Mouse (Mus musculus) skeletal muscle tissue, postnatal 0 days (tissue): ENCODE measurements around the gene Fam118b. TPM values are rescaled to one million over a fixed set of nuclear protein-coding genes. Genes with fewer than 3 reads are reported as not detected.

Source experiments
- polyA plus RNA-seq: library from polyadenylated mRNA; unstranded; fragments of >200 nt; fragmentation: Nextera tagmentation; extraction: Ambion mirVana; gene quantifications from 2 replicates; pipeline ENCODE4 v1.2.1, GENCODE M21; 2015

Fam118b gene
- 17.0 and 17.8 TPM in 2 replicates for polyA plus RNA-seq

DNA sequence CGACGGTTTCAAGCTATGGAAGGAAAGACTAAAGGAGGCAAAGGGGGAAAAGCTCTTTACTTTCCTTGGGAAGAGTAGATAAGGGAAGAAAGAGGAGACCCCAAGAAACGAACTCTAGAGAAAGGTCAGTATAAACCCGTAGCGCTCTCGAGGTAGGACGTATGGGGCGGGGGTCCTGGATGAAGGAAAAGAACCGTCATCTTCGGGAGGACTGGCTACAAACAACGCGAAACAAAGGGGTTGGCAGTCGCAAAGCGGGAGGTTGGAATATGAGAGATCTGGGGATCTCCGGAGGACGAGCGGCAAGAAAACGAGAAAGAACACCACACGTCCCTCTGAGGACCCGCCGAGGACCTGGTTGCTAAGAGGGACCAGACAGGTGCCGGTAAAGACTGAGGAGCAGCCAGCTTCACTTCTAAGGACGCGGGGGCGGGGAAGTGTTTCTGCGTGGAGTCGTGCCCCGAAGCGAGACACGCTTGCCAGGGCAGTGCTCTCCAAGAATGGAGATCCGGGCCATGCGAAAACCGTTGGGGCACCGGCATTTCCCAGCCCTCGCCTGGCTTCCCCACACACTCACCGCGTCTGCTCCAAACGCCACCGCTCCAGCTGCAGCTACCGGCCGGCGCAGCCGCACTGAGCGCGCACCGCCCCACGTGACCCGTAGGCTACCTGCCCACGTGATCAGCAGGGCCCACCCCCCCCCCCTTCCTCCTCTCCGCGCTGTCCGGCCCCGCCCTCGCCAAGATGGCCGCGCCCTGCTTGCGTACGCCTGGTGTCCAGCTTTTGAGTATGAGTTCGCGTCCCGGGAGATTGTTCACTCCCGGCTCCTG is at the start of gene Fam118b, which contains the start of gene Rpusd4:
Gene Fam118b, minus strand, starts transcription at position 660 of the 830 bp plus-strand sequence.
Gene Rpusd4, plus strand, starts transcription at position 720 of the 830 bp plus-strand sequence.

DNA sequence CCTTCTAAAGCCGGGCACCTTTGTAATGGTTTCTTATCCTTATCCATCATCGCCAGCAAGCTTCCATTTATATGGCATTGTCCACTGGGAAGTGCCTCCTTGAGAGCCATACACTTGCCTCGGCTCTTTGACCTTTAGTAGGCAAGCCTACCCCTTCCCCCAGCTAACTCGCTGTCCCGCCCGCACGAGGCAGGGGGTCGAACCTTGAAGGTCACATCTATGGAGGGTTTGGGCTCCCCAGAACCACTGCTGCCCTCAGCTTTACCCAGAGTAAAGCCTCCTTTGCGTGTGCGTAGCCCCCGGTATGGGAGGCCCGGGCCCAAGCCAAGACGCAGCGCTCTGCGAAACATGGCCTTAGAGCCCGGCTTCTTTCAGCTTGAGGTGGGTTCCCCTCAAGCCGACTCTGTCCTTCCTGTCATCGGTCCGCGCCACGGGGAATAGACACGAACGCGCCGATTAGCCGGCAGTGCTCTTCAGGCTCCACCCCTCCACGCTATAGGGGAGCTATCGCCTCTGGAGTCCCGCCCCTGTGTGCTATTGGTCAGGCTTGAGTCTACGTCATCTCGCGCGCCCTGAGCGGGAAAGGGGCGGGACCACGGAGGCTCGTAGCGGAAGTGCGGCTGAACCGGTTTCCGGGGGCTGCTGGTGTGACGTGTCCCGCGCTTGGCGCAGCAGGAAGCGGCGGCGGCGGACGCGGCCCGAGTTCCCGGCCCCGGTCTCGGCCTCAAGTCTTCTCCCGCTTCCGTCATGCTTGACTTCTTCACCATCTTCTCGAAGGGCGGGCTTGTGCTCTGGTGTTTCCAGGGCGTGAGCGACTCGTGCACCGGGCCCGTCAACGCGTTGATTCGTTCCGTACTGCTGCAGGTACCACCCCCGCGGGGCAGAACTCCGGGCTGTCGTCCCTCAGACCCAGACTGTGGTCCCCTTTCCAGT is 56.8 kb downstream of the Fam118b start, which contains the start of gene Foxred1:
Gene Foxred1, minus strand, starts transcription at position 514 of the 933 bp plus-strand sequence.

GRCm38 (mm10) chr9:35199772-35200471 is 67.7 kb downstream of the Fam118b start, which contains the start of the genes Srpr and Tirap:
TSS of gene Srpr (plus strand) at chr9:35200175.
TSS of gene Tirap (minus strand) at chr9:35200291.

DNA sequence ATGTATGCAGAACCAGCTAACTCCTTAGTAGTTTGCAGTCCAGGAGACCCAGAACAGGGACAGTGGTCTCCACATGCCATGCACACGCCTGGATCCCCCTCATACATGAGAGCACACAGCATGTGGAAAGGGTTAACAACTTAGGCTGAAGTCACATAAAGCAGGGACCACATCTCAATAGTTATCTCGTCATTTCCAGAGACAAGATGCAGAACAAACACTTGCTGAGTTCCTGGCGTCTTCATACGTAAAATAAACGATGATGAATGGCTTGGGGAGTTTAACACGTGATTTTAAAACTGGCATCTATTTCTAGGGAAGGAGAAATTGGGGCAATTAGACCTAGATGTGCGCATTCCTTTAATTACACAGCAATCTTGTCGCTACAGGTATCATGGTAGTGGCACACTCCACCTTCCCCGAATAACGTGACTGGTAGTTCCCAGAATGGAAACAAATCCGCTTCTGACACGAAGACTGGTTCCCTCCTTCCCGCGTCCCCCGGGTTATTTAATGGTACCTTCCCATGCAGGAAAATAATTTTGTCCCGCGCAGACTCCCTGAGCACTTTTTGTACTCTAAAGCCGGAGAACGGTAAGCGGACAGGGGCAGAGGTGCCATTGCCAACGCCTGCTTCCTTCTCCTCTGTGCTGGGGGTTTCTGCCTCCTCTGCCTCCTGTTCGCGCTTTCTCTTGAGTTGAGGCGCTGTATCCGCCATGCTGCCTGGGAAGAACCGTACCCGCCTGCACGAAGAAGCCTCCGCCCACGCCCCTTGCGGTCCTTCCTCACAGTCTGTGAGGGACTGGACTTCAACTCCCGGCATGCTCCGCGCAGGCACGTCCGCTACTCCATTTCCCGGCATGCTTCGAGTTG is 92.1 kb downstream of the Fam118b start, which contains the start of gene Dcps:
Gene Dcps, minus strand, starts transcription at position 811 of the 873 bp plus-strand sequence.

Other genes with a start within 250 kb of the Fam118b start
- 12.9 and 19.0 TPM in 2 replicates for gene St3gal4, start 148.5 kb downstream of the Fam118b start, polyA plus RNA-seq
- 24.4 and 28.6 TPM in 2 replicates for gene Dcps, start 91.7 kb downstream of the Fam118b start, polyA plus RNA-seq
- gene Srpr, start 67.6 kb downstream of the Fam118b start, polyA plus RNA-seq = 89.4 and 91.7 TPM in 2 replicates
- gene Tirap, start 67.5 kb downstream of the Fam118b start, polyA plus RNA-seq = 5.2 and 5.7 TPM in 2 replicates
- gene Foxred1, start 56.8 kb downstream of the Fam118b start, polyA plus RNA-seq = 40.2 and 42.2 TPM in 2 replicates
- 13.1 and 13.8 TPM in 2 replicates for gene Rpusd4, start 60 bp upstream of the Fam118b start, polyA plus RNA-seq
- gene Cdon, start 153.3 kb upstream of the Fam118b start, polyA plus RNA-seq = 4.7 and 5.3 TPM in 2 replicates